Mouse (Mus musculus) liver, embryonic 14.5 days (tissue): ENCODE data around the gene Cntnap3. TPM values are rescaled to one million over a fixed set of nuclear protein-coding genes. Genes with fewer than 3 reads are reported as not detected.

Source experiments
- ATAC-seq: fragments of 200-750 bp; cut with Nextera tagmentation; 2 replicates; pipeline ENCODE4 v1.8.0; 2017; ENCODE audit warnings: moderate number of reproducible peaks, mild to moderate bottlenecking, moderate library complexity; ENCODE audit not compliant: insufficient read depth
- DNase-seq, 3 experiments: peaks; one replicate each; pipeline ENCODE4 v3.0.0-alpha.2; 2012 to 2013; ENCODE audit warnings: low read depth in 3 of 3, low spot score in 3 of 3
- H3K27ac ChIP-seq: fragments of 300-500 bp; sonication (generic); 2 replicates; pipeline ENCODE4 v1.5.1; 2014; ENCODE audit warnings: moderate library complexity, mild to moderate bottlenecking, control low read depth, inconsistent platforms
- H3K27me3 ChIP-seq: fragments of 300-500 bp; sonication (generic); 2 replicates; pipeline ENCODE4 v1.6.1; 2014; ENCODE audit warnings: mild to moderate bottlenecking, low read length, moderate library complexity; ENCODE audit not compliant: control insufficient read depth, insufficient read depth
- H3K36me3 ChIP-seq: fragments of 300-500 bp; sonication (generic); replicated peaks from 2 replicates; pipeline ENCODE4 v1.6.1; 2014; ENCODE audit warnings: low read depth; ENCODE audit not compliant: control insufficient read depth, insufficient read depth
- H3K4me1 ChIP-seq, 2 experiments: fragments of 200-500 bp in 1 of 2; fragments of 300-500 bp in 1 of 2; sonication (generic) in 1 of 2; replicated peaks; 2 replicates each; pipeline ENCODE4 v1.6.1; 2012 to 2014; ENCODE audit warnings: antibody characterized with exemption in 1 of 2, inconsistent platforms in 1 of 2, low read length in 1 of 2; ENCODE audit not compliant: control insufficient read depth in 2 of 2, insufficient read depth in 2 of 2
- H3K4me2 ChIP-seq: fragments of 300-500 bp; sonication (generic); 2 replicates; pipeline ENCODE4 v1.6.1; 2014; ENCODE audit warnings: low read depth, mild to moderate bottlenecking, control low read depth, moderate library complexity
- H3K4me3 ChIP-seq, 2 experiments: fragments of 200-500 bp in 1 of 2; fragments of 300-500 bp in 1 of 2; sonication (generic) in 1 of 2; 2 replicates each; pipeline ENCODE4 v1.5.1; 2012 to 2014; ENCODE audit warnings: low read depth in 2 of 2, low read length in 2 of 2, mild to moderate bottlenecking in 2 of 2, control low read depth in 1 of 2, inconsistent platforms in 1 of 2, moderate library complexity in 1 of 2; ENCODE audit not compliant: insufficient read depth in 1 of 2
- H3K9ac ChIP-seq: fragments of 300-500 bp; sonication (generic); replicated peaks from 2 replicates; pipeline ENCODE4 v1.6.1; 2014; ENCODE audit warnings: mild to moderate bottlenecking, control low read depth, moderate library complexity
- H3K9me3 ChIP-seq: fragments of 300-500 bp; sonication (generic); 2 replicates; pipeline ENCODE4 v1.6.1; 2016; ENCODE audit warnings: low read length, mixed read lengths; ENCODE audit not compliant: control insufficient read depth
- CTCF ChIP-seq: IDR thresholded peaks from 2 replicates; pipeline ENCODE4 v1.5.1; 2016; ENCODE audit warnings: antibody characterized with exemption, low read depth, control low read depth
- EP300 ChIP-seq: IDR thresholded peaks from 2 replicates; pipeline ENCODE4 v1.6.1; 2016; ENCODE audit warnings: antibody characterized with exemption, low read depth
- WGBS: fragments of 180-500 bp; shearing (Covaris S2); extraction: QIAGEN DNeasy Blood & Tissue Kit; methylation state at CpG from one replicate; pipeline ENCODE4 v1.1.7; 2014; ENCODE audit not compliant: insufficient replicate concordance; 5-methylcytosine and 5-hydroxymethylcytosine counted together
- polyA plus RNA-seq, 2 experiments: library from polyadenylated mRNA; depleted of rRNA in 1 of 2; stranded (reverse) in 1 of 2; unstranded in 1 of 2; fragments of >200 nt; fragmentation: Nextera tagmentation in 1 of 2; extraction: Ambion mirVana in 1 of 2; gene quantifications; 2 replicates each; pipeline versions ENCODE4 v1.2.1 to v1.2.3; 2012 to 2014

The Cntnap3 gene
- polyA plus RNA-seq, 2 experiments: not detected

DNA sequence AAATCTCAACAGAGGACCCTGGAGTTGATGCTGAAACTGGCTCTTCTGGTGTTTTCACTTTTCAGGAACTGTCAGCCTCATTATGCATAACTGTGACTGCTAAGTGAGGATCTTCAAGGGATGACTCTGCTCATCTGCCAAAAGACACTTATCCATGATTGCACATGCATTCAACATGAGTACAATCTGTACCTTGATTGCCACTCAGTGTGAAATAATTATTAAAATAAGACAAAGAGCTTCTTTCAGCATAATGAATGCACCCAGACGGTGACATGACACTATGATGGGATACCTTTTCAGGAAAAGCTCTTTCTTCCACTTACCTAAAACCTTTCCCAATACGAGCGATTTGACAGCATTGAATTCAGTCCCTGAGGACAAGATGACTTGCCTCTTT lies 158.4 kb downstream of the Cntnap3 start:
- no peaks in the 10 kb centered on the region for H3K36me3 ChIP-seq
- no peaks in the 10 kb centered on the region for H3K27me3 ChIP-seq
- no peak overlapping the region for H3K9ac ChIP-seq
- H3K4me1 ChIP-seq: no peaks in the 10 kb centered on the region
- no peak overlapping the region for H3K4me2 ChIP-seq
- H3K9me3 ChIP-seq: no peaks in the 10 kb centered on the region
- TF ChIP-seq EP300: no peak
- no peak for TF ChIP-seq CTCF
- DNase-seq (no peak), ATAC-seq (no peak)
- no peak overlapping the region for H3K4me3 ChIP-seq
- H3K27ac ChIP-seq: no peak overlapping the region
- 64% methylated on average over 3 of the region's 3 CpGs for whole genome bisulfite sequencing

DNA sequence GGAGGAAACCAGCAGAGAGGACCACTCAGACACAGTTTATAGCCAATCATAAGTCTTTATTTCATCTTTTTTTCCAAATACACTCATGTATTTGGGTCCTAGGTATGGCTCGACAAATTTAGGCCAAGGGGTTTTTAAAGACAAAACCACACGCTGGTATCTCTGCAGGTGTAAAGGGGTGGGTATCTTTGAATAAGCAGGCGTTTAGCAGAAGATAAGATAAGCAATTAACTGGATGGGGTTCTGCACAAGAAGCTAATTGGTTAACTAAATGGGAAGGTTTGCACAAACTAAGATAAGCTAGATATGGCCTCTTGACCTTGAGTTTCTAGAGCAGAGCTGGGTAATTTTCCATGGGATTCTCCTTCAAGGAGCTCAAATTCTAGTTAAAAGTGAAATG lies 171.5 kb downstream of the Cntnap3 start:
- no peaks in the 10 kb centered on the region for H3K27me3 ChIP-seq
- WGBS: 31% methylated on average over 3 of the region's 3 CpGs
- no peaks in the 10 kb centered on the region for H3K4me1 ChIP-seq
- no peak overlapping the region for H3K4me2 ChIP-seq
- no peaks in the 10 kb centered on the region for H3K9me3 ChIP-seq
- H3K36me3 ChIP-seq: no peaks in the 10 kb centered on the region
- no peak overlapping the region for H3K9ac ChIP-seq
- DNase-seq (no peak), ATAC-seq (no peak)
- no peak overlapping the region for H3K4me3 ChIP-seq
- no peak overlapping the region for H3K27ac ChIP-seq
- no peak for TF ChIP-seq EP300
- no peak for TF ChIP-seq CTCF

DNA sequence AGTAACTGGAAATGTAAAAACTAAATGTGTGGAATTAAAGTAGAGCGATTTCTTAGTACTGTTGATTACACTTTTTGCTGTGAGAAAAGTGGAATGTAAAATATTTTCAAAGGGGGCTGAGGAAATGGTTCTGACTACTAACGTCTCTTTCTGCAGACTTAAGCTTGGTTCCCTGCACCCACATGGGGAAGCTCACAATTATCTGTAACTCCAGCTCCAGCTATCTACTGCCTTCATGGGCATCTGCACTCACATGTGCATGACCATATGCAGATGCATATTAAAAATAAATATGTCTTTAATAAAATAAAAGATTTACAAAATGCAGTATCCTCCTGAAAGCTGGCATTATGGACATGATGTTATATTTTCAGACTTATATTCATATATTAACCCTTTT lies 187.0 kb downstream of the Cntnap3 start:
- no peak for ATAC-seq
- no peak overlapping the region for H3K4me2 ChIP-seq
- H3K9ac ChIP-seq: no peak overlapping the region
- H3K27ac ChIP-seq: no peak overlapping the region
- H3K36me3 ChIP-seq: no peaks in the 10 kb centered on the region
- 47% methylated on average over 2 of the region's 2 CpGs for WGBS
- DNase-seq: no peak
- TF ChIP-seq EP300 (no peak), CTCF (no peak)
- H3K9me3 ChIP-seq: no peaks in the 10 kb centered on the region
- no peaks in the 10 kb centered on the region for H3K4me1 ChIP-seq
- no peaks in the 10 kb centered on the region for H3K27me3 ChIP-seq
- H3K4me3 ChIP-seq: no peak overlapping the region

DNA sequence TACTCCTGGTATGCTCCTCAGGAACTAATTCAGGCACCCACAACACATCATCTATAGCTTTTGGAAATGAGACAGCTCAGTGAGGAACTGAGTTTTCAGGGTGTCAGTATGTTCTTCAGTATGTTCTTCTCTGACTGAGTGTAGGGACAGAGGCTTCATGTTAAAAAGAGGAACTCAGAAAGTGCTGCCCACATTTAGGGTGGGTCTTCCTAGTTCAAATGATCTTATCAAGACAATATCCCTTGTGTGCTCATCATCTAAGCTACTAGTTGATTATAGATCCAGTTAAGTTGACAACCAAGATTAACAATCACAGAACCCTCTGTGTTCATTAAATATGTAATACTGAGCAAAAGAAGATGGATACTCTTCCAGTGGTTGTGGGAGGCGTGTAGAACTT lies 211.3 kb downstream of the Cntnap3 start:
- H3K9ac ChIP-seq: no peak overlapping the region
- DNase-seq: no peak
- no peaks in the 10 kb centered on the region for H3K4me1 ChIP-seq
- H3K27me3 ChIP-seq: no peaks in the 10 kb centered on the region
- no peak overlapping the region for H3K4me2 ChIP-seq
- no peak for ATAC-seq
- no peaks in the 10 kb centered on the region for H3K9me3 ChIP-seq
- no peaks in the 10 kb centered on the region for H3K36me3 ChIP-seq
- H3K27ac ChIP-seq: no peak overlapping the region
- 42% methylated on average over 1 of the region's 1 CpGs for WGBS
- TF ChIP-seq EP300 (no peak), CTCF (no peak)
- no peak overlapping the region for H3K4me3 ChIP-seq

Other genes starting within 250 kb of the Cntnap3 start
- not detected in 2 replicates for gene Spata31, start 13.5 kb upstream of the Cntnap3 start, polyA plus RNA-seq (2012; rRNA removed)
- gene Spata31, start 13.5 kb upstream of the Cntnap3 start, polyA plus RNA-seq (2014; fragmentation: Nextera tagmentation; extraction: Ambion mirVana): not detected in 2 replicates
- gene Spata31d1c, start 129.1 kb upstream of the Cntnap3 start, polyA plus RNA-seq (2012; rRNA removed): not detected in 2 replicates
- gene Spata31d1c, start 129.1 kb upstream of the Cntnap3 start, polyA plus RNA-seq (2014; fragmentation: Nextera tagmentation; extraction: Ambion mirVana): not detected in 2 replicates
- gene Prss47, start 148.8 kb upstream of the Cntnap3 start, polyA plus RNA-seq (2012; rRNA removed): not detected in 2 replicates
- not detected in 2 replicates for gene Prss47, start 148.8 kb upstream of the Cntnap3 start, polyA plus RNA-seq (2014; fragmentation: Nextera tagmentation; extraction: Ambion mirVana)
- 13.6 and 14.3 TPM in 2 replicates for gene Mfsd14b, start 209.0 kb upstream of the Cntnap3 start, polyA plus RNA-seq (2012; rRNA removed)
- gene Mfsd14b, start 209.0 kb upstream of the Cntnap3 start, polyA plus RNA-seq (2014; fragmentation: Nextera tagmentation; extraction: Ambion mirVana): 41.1 and 41.2 TPM in 2 replicates
- gene Olfr465-ps1, start 234.1 kb upstream of the Cntnap3 start, polyA plus RNA-seq (2012; rRNA removed): not detected in 2 replicates
- not detected in 2 replicates for gene Olfr465-ps1, start 234.1 kb upstream of the Cntnap3 start, polyA plus RNA-seq (2014; fragmentation: Nextera tagmentation; extraction: Ambion mirVana)
- gene Olfr466, start 246.3 kb upstream of the Cntnap3 start, polyA plus RNA-seq (2012; rRNA removed): not detected in 2 replicates
- gene Olfr466, start 246.3 kb upstream of the Cntnap3 start, polyA plus RNA-seq (2014; fragmentation: Nextera tagmentation; extraction: Ambion mirVana): not detected in 2 replicates